Mouse (Mus musculus) hindbrain, embryonic 13.5 days (tissue): Measurements from ENCODE around the gene Mboat2. TPM values are rescaled to one million over a fixed set of nuclear protein-coding genes. Genes with fewer than 3 reads are reported as not detected.
A peak's percentile ranks its signal among the peaks of the same experiment; 100 is the strongest.

Experiments
- ATAC-seq: fragments of 200-750 bp; cut with Nextera tagmentation; 2 replicates; pipeline ENCODE4 v1.8.0; 2017; ENCODE audit warnings: moderate TSS enrichment; ENCODE audit not compliant: low FRiP score
- H3K27ac ChIP-seq: fragments of 300-500 bp; sonication (generic); 2 replicates; pipeline ENCODE4 v1.5.1; 2015; ENCODE audit warnings: inconsistent platforms, mild to moderate bottlenecking, moderate library complexity
- H3K27me3 ChIP-seq: fragments of 300-500 bp; sonication (generic); 2 replicates; pipeline ENCODE4 v1.6.1; 2015; ENCODE audit warnings: mild to moderate bottlenecking, inconsistent platforms
- H3K36me3 ChIP-seq: fragments of 300-500 bp; sonication (generic); 2 replicates; pipeline ENCODE4 v1.6.1; 2015; ENCODE audit warnings: mild to moderate bottlenecking, inconsistent platforms
- H3K4me1 ChIP-seq: fragments of 300-500 bp; sonication (generic); replicated peaks from 2 replicates; pipeline ENCODE4 v1.6.1; 2015; ENCODE audit warnings: inconsistent platforms
- H3K4me2 ChIP-seq: fragments of 300-500 bp; sonication (generic); 2 replicates; pipeline ENCODE4 v1.6.1; 2015; ENCODE audit warnings: inconsistent platforms, mild to moderate bottlenecking, moderate library complexity
- H3K4me3 ChIP-seq: fragments of 300-500 bp; sonication (generic); 2 replicates; pipeline ENCODE4 v1.5.1; 2015; ENCODE audit warnings: mild to moderate bottlenecking, inconsistent platforms
- H3K9ac ChIP-seq: fragments of 300-500 bp; sonication (generic); 2 replicates; pipeline ENCODE4 v1.6.1; 2015; ENCODE audit warnings: mild to moderate bottlenecking, inconsistent platforms
- H3K9me3 ChIP-seq: fragments of 300-500 bp; sonication (generic); 2 replicates; pipeline ENCODE4 v1.6.1; 2016; ENCODE audit warnings: inconsistent platforms
- WGBS: fragments of 180-500 bp; shearing (Covaris S2); methylation state at CpG from one replicate; pipeline ENCODE4 v1.1.7; 2015; 5-methylcytosine and 5-hydroxymethylcytosine counted together
- polyA plus RNA-seq: library from polyadenylated mRNA; unstranded; fragments of >200 nt; fragmentation: Nextera tagmentation; extraction: Ambion mirVana; gene quantifications from 2 replicates; pipeline ENCODE4 v1.2.1, GENCODE M21; 2015

Gene Mboat2
- polyA plus RNA-seq, result 78.1 and 82.0 TPM in 2 replicates

DNA sequence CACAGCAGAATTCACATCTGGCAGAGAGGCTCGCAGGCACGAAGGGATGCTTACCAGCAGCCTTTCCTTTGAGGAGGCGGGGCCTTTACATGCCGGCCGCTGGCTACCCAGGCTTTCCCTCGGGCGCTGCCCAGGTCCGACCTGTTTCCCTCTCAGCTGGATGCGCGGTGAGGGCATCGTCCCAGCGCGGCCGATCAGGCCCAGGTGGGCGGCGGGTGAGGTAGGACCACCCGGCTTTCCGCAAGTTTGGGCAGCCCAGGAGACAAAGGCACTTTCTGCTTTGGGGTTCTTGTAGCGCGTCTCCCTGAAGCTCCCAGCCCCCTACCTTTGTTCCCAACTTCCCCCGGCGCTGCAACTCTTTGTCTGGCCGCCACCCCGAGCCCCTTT lies at the start of gene Mboat2:
Mboat2 (plus strand) TSS at position 114 of the 387 bp plus-strand sequence.
- no peaks in the 10 kb centered on the region for H3K27me3 ChIP-seq
- peak within 1 kb of the TSS; percentile 82 for H3K4me2 ChIP-seq
- peak within 1 kb of the TSS; percentile 93 for H3K4me3 ChIP-seq
- no peaks in the 10 kb centered on the region for H3K36me3 ChIP-seq
- WGBS, result under 1% methylated on average over 24 of the region's 24 CpGs
- H3K9me3 ChIP-seq, result no peaks in the 10 kb centered on the region
- peak; percentile 31; the same call in 1 of the 2 replicates for ATAC-seq
- peaks cover 54% of the 10 kb centered on the region for H3K4me1 ChIP-seq
- H3K27ac ChIP-seq, result peak within 1 kb of the TSS; percentile 100
- peak within 1 kb of the TSS; percentile 98 for H3K9ac ChIP-seq

DNA sequence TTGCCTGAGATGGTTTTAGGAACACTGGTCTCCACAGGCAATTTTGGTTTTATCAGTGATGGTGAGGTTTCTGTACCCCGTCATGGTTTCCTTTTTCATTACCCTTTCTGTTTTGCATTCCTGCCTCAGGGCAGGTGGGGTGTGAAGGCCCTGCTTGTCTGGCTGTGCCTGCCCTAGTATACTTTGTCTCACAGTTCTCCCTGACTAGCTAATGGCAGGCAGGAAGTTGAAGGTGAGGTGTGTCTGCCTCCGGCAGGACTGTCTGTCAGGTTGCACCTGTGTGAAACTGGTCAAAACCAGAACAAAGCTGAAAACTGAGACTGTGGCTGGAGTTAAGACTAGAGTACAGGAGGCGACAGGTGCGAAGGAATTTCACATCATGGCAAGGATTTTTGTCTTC lies 46.9 kb upstream of the Mboat2 start:
- H3K9me3 ChIP-seq, result no peaks in the 10 kb centered on the region
- 88% methylated on average over 4 of the region's 4 CpGs for WGBS
- H3K36me3 ChIP-seq, result no peaks in the 10 kb centered on the region
- H3K27ac ChIP-seq, result no peak overlapping the region
- no peak overlapping the region for H3K9ac ChIP-seq
- peaks cover 26% of the 10 kb centered on the region for H3K4me1 ChIP-seq
- ATAC-seq, result no peak
- H3K4me3 ChIP-seq, result no peak overlapping the region
- H3K4me2 ChIP-seq, result no peak overlapping the region
- no peaks in the 10 kb centered on the region for H3K27me3 ChIP-seq

DNA sequence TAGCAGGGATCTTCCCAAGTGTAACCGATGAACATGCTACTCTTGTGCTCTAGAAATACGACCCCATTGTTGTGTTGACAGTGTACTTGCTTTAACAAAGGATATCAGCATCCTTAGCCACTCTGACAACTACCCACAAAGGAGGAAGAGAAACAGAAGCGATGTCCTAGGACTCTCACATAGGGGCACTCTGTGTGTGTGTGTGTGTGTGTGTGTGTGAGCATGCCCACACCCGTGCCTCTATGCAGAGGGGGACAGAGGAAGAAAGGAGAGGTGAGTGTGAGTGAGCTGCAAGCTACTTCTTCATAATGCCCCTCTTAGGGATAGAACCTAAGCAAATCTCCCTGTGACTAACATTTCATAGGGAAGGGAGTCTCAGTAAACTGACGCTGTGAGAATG lies 44.8 kb upstream of the Mboat2 start:
- H3K36me3 ChIP-seq, result no peaks in the 10 kb centered on the region
- H3K9me3 ChIP-seq, result no peaks in the 10 kb centered on the region
- H3K27me3 ChIP-seq, result no peaks in the 10 kb centered on the region
- H3K9ac ChIP-seq, result no peak overlapping the region
- no peak overlapping the region for H3K27ac ChIP-seq
- peaks cover 12% of the 10 kb centered on the region for H3K4me1 ChIP-seq
- no peak overlapping the region for H3K4me3 ChIP-seq
- no peak for ATAC-seq
- no peak overlapping the region for H3K4me2 ChIP-seq
- WGBS, result 60% methylated on average over 5 of the region's 5 CpGs

DNA sequence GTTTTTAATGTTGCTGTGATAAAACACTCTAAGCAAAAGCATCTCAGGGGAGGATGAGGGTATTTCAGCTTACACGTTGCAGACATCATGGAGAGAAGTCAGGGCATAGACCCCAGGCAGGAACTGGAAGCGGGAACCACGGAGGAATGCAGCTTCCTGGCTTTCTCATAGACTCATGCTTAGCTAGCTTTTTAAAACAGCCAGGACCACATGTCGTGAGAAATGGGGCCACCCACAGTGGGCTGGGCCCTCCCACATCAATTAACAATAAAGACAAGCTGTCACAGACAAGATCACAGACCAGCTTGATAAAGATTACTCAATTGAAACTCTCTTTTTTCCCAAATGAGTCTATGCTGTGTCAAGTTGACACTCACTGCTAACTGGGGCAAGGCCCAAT lies 44.4 kb upstream of the Mboat2 start:
- Histone ChIP-seq H3K36me3 (no peaks in the 10 kb centered on the region), H3K9ac (no peak overlapping the region), H3K4me2 (no peak overlapping the region), H3K4me1 (peaks cover 9% of the 10 kb centered on the region; the same call in 1 of the 2 replicates), H3K9me3 (no peaks in the 10 kb centered on the region), H3K27ac (no peak overlapping the region), H3K27me3 (no peaks in the 10 kb centered on the region), H3K4me3 (no peak overlapping the region)
- no peak for ATAC-seq
- WGBS, result 8% methylated on average over 4 of the region's 4 CpGs

DNA sequence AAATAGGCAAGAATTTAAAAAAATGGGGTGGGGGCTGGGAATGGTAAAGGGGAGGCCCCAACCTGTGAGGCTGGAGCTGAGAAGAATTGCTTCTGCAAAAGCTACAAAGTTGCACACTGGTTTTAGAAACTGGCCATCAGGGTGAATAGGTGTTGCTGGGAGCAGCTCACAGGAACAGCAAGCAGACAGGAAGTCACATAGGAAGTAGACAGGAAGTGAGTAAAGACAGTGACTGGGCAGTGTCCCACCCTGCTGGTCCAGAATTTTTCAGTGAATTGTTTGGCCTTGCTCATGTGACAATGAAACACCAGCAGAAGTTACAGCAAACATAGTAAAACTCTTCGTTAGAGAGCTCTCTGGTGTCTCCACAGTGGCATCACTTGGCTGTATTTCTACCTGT lies 41.0 kb upstream of the Mboat2 start:
- H3K27ac ChIP-seq, result no peak overlapping the region
- no peaks in the 10 kb centered on the region for H3K27me3 ChIP-seq
- no peak for ATAC-seq
- no peaks in the 10 kb centered on the region for H3K9me3 ChIP-seq
- no peak overlapping the region for H3K4me3 ChIP-seq
- 100% methylated on average over 1 of the region's 1 CpGs for WGBS
- no peak overlapping the region for H3K4me2 ChIP-seq
- H3K4me1 ChIP-seq, result peaks cover 9% of the 10 kb centered on the region; the same call in 1 of the 2 replicates
- H3K36me3 ChIP-seq, result no peaks in the 10 kb centered on the region
- no peak overlapping the region for H3K9ac ChIP-seq

DNA sequence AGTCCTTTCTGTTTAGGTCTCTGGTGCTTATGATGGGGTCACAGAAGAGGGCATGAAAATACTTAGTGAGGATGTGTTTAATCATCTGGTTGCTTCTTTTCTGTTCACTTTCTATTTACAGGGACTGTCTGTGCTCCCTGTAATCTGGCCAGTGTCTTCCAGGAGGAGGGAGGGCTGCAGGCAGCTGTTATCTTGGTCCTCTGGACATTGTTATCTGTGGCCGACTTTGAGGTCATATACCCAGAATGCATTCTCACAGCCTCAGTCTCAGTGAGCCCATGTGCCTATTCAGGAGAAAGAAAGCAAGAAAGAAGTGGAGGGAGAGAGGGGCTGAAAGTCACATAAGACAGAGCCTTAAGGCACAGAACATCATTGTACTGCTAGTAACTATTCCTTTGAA lies 19.4 kb upstream of the Mboat2 start:
- Histone ChIP-seq H3K9me3 (no peaks in the 10 kb centered on the region), H3K9ac (no peak overlapping the region), H3K4me1 (no peaks in the 10 kb centered on the region), H3K27me3 (no peaks in the 10 kb centered on the region), H3K36me3 (no peaks in the 10 kb centered on the region; the same call in 1 of the 2 replicates), H3K27ac (no peak overlapping the region), H3K4me2 (no peak overlapping the region), H3K4me3 (no peak overlapping the region)
- ATAC-seq, result no peak
- WGBS, result 25% methylated on average over 1 of the region's 1 CpGs

DNA sequence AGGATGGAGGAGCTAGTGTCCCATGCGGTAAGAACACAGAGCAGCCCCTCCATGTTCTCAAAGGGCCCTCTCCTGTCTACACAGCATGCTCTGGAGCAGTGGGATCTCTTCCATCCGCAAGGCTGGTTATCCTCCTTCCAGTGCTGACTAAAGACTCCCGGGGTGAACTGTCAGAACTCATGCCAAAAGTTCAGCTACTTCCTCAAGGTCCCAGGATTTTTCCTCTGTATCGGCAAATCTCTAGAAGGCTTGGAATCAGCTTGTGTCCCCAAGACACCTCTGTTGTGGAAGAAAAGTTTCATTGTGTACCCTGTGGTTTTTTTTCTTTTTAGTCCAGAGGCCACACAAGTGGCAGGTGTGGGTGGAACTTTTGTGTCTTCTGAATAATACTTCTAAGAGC lies 18.8 kb upstream of the Mboat2 start:
- Histone ChIP-seq H3K27me3 (no peaks in the 10 kb centered on the region), H3K36me3 (no peaks in the 10 kb centered on the region; the same call in none of the 2 replicates), H3K27ac (no peak overlapping the region), H3K4me1 (no peaks in the 10 kb centered on the region), H3K9ac (no peak overlapping the region), H3K4me3 (no peak overlapping the region), H3K4me2 (no peak overlapping the region), H3K9me3 (no peaks in the 10 kb centered on the region)
- WGBS, result 69% methylated on average over 4 of the region's 4 CpGs
- no peak for ATAC-seq

DNA sequence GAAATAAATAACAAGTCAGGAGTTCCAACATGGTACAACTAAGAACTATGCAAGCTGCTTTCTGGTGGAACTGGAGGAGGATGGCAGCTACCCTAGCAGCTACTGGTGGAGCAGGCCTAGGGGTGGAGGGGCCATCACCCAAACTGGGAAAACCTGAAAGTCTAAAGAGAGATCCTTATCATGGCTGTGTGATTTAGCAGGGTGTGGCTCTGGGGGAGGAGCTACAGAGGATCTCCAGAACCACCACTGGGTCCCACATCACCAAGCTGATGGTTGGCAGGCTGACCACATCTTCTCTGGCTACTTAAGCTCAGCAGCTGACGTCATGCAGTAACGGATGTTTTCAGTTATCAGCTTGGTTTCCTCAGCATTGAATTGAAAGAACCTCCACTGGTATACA lies 7.8 kb upstream of the Mboat2 start:
- WGBS, result 85% methylated on average over 2 of the region's 2 CpGs
- Histone ChIP-seq H3K36me3 (no peaks in the 10 kb centered on the region), H3K4me3 (no peak overlapping the region), H3K4me2 (no peak overlapping the region), H3K9ac (no peak overlapping the region), H3K27me3 (no peaks in the 10 kb centered on the region), H3K4me1 (peaks cover 10% of the 10 kb centered on the region), H3K9me3 (no peaks in the 10 kb centered on the region), H3K27ac (no peak overlapping the region)
- ATAC-seq, result no peak

DNA sequence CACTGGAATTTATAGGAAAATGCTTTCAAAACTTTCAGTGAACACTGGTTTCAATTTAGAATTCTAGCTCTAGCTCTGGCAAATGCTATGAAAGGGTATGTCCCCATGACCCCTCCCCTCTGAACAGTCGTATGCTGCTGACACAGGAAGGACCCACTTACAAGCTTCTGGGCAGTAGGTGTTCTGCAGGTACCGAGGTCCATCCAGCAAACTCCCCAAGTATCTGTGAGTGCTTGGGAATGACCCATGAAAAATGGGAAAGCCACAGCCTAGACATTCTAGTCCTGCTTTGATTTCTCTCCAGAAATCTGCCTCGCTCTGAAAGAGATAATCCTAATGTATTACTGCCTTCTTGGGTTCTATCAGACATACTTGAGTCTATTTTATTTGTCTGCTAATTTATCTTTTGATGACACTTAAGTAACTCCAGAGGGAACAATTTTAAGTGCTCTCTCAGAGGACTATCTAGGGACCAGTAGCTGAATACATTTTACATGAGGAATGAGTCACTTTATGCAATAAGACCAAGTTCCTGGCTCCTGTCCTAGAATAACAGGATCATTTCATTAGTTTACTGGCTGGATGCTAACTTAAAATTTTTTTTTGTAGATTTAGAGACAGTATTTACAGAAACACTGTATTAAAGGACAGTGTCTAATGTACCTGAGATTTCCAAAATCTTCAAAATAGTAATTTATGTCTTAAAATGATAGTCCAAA lies 6.9 kb upstream of the Mboat2 start:
- Histone ChIP-seq H3K4me3 (no peak overlapping the region), H3K4me2 (no peak overlapping the region), H3K4me1 (peaks cover 13% of the 10 kb centered on the region), H3K9me3 (no peaks in the 10 kb centered on the region), H3K27me3 (no peaks in the 10 kb centered on the region), H3K27ac (no peak overlapping the region), H3K36me3 (no peaks in the 10 kb centered on the region), H3K9ac (no peak overlapping the region)
- ATAC-seq, result no peak
- WGBS, result 88% methylated on average over 3 of the region's 3 CpGs

DNA sequence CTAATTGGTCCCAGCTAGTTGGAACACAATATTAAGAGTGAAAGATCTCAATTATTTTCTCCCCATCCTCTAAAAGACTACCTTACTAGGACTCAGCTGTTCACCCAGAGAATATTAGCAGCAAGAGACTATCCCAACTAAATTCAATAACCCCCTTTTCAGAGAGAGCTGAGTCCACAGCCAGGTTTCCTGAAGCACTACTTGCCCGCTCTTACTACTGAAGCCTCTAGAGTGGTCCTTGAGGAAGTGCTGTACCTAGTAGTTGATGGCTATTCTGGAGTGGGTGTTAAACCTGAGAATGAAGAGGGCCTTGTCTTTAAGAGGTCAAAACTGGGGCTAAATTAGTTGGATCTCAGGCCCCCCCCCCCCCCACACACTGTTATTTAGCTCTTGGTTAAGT lies 593 bp upstream of the Mboat2 start:
- H3K4me1 ChIP-seq, result peaks cover 50% of the 10 kb centered on the region
- H3K4me3 ChIP-seq, result peak overlapping the region; percentile 93
- H3K36me3 ChIP-seq, result no peaks in the 10 kb centered on the region
- no peaks in the 10 kb centered on the region for H3K27me3 ChIP-seq
- H3K9ac ChIP-seq, result peak overlapping the region; percentile 98
- no peak for ATAC-seq
- WGBS, result 26% methylated on average over 1 of the region's 1 CpGs
- H3K27ac ChIP-seq, result peak overlapping the region; percentile 100
- peak overlapping the region; percentile 78 for H3K4me2 ChIP-seq
- H3K9me3 ChIP-seq, result no peaks in the 10 kb centered on the region

DNA sequence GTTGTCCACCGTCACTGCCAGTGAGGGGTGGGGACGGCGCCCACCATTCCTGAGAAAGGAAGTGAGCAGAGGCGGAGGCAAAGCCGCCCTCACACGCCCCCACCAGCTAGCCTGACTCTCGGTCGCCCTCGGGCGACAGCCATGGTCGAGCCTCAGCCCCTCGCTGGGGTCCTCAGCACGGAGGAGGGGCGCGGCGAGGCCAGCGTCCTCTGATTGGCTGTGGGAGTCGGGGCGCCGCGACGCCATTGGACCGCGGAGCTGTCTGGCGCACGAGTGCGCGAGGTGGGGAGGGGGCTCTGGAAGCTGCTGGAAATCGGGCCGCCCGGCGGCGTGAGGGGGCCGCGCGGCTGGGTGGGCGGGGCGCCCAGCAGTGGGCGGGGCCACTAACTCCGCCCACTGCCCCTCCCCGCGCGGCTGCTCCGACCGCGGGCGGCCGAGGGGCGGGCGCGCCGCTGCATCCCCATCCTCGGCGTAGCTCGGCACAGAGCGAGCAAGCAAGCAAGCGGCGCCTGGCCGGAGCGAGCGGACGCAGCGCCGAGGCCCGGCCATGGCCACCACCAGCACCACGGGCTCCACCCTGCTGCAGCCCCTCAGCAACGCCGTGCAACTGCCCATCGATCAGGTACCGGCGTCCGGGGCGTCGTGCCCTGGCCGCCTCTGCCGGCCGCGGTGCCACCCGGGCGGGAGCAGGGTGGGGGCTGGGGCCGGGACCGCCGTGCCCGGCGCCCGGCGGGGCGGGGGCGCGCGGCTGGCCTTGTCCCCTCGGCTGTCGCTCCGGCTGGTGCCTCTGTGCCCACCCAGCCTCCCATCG lies 679 bp downstream of the Mboat2 start:
- Histone ChIP-seq H3K4me2 (peak overlapping the region; percentile 82), H3K9ac (peak overlapping the region; percentile 98), H3K4me1 (peaks cover 51% of the 10 kb centered on the region), H3K27me3 (no peaks in the 10 kb centered on the region), H3K4me3 (peak overlapping the region; percentile 93), H3K36me3 (no peaks in the 10 kb centered on the region), H3K27ac (peak overlapping the region; percentile 100), H3K9me3 (no peaks in the 10 kb centered on the region)
- WGBS, result under 1% methylated on average over 54 of the region's 95 CpGs
- ATAC-seq, result peak; percentile 99

DNA sequence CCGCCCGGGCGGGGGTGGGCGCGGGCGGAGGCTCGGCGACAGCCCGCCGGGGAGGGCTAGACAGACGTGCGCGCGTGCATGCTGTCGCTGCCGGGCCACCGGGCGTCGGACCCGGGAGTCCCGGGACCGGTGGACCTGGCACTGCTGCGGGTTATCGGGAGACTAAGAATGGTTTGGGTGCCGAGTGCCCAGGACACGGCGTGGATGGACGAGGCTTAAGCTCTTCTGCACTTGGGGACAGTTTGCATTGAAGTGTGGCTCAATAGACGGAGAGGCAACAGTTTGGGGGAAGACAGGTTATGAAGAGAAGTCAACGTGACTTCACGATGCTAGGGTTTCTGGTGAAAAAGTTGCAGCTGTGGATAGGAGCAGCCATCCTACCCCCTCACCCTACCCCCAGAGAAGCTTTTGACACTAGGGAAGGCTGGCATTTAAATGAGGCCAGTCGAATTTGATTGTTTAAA lies 1.3 kb downstream of the Mboat2 start:
- H3K27ac ChIP-seq, result peak overlapping the region; percentile 98
- no peaks in the 10 kb centered on the region for H3K36me3 ChIP-seq
- peak overlapping the region; percentile 93 for H3K9ac ChIP-seq
- H3K4me2 ChIP-seq, result peak overlapping the region; percentile 82
- H3K9me3 ChIP-seq, result no peaks in the 10 kb centered on the region
- H3K4me1 ChIP-seq, result peaks cover 50% of the 10 kb centered on the region
- WGBS, result under 1% methylated on average over 22 of the region's 32 CpGs
- ATAC-seq, result no peak
- peak overlapping the region; percentile 93 for H3K4me3 ChIP-seq
- no peaks in the 10 kb centered on the region for H3K27me3 ChIP-seq
